In genomic region chr2:45279490-45279889, GRCm38 (mm10) we compare ENCODE assay signal across 10 mouse cellular contexts.
DNase-seq lines count a peak whose midpoint lies in the region; TF ChIP-seq lines count a peak whose summit lies in the region.
"Had no signal": no experiment of that assay in that cellular context is flagged by ENCODE, and none has a peak within 500 bp of the region (broad histone marks: within the 10 kb centered on the region; RNA-seq: fewer than 3 reads in every experiment).

No protein-coding gene starts in this region.

- no peak overlapping the region for H3K27ac ChIP-seq in thymus, adult 2 months (ENCODE audit: control insufficient read depth, insufficient read depth, low read length)
- H3K27ac ChIP-seq: hindbrain, embryonic 15.5 days had no signal

- no peak for TF ChIP-seq POLR2A in thymus, adult 2 months (IDR thresholded peaks at IDR 0.05; ENCODE audit: control insufficient read depth, extremely low read depth, insufficient read depth, low read length, poor library complexity)

- H3K4me1 ChIP-seq in thymus, adult 2 months (replicated peaks; ENCODE audit: control insufficient read depth, insufficient read depth, low read length), result no peaks in the 10 kb centered on the region
- H3K4me1 ChIP-seq: hindbrain, embryonic 15.5 days had no signal

- peak; percentile 17 for DNase-seq in thymus, postnatal 0 days (ENCODE audit: low spot score)
- DNase-seq in thymus, adult 2 months, result no peak
- DNase-seq in brain, adult 2 months (ENCODE audit: low read depth, low spot score), result peak; percentile 26
- peak; percentile 63 for DNase-seq in lung, postnatal 25 days (ENCODE audit: low spot score)
- DNase-seq in spleen, postnatal 4 days (ENCODE audit: low spot score in 2 of 2), result peak; percentile 52 to 67
- DNase-seq in right cerebral cortex, postnatal 25 days, result no peak
- DNase-seq in kidney, postnatal 4 days, result no peak
- DNase-seq in heart, adult 11 months, result no peak
- DNase-seq: gastrocnemius, postnatal 14 days had no signal

- no peak for TF ChIP-seq CTCF in thymus, adult 2 months (IDR thresholded peaks at IDR 0.05; ENCODE audit: borderline replicate concordance, control insufficient read depth, extremely low read depth, insufficient read depth, low read length, poor library complexity)

- no peak overlapping the region for H3K4me3 ChIP-seq in thymus, adult 2 months (ENCODE audit: control insufficient read depth, insufficient read depth, low read length)
- H3K4me3 ChIP-seq: hindbrain, embryonic 15.5 days had no signal

- 5% methylated on average over 4 of the region's 4 CpGs for WGBS in thymus, adult 2 months

- no peaks in the 10 kb centered on the region for H3K36me3 ChIP-seq in thymus, adult 2 months (ENCODE audit: control insufficient read depth, insufficient read depth, low read length)
- H3K36me3 ChIP-seq: hindbrain, embryonic 15.5 days had no signal

- H3K27me3 ChIP-seq in thymus, adult 2 months (ENCODE audit: control insufficient read depth, insufficient read depth, low read length), result no peaks in the 10 kb centered on the region
- H3K27me3 ChIP-seq: hindbrain, embryonic 15.5 days had no signal

Comparison
In these comparisons a context has a peak if more than half of its experiments do, and no peak if none do; other contexts are left out.
1. DNase-seq: peak in thymus, postnatal 0 days (single experiment), brain, adult 2 months (single experiment), lung, postnatal 25 days (single experiment) and spleen, postnatal 4 days (2 of 2); none in thymus, adult 2 months (single experiment), right cerebral cortex, postnatal 25 days (single experiment), kidney, postnatal 4 days (0 of 2) and heart, adult 11 months (single experiment).